9 mouse cellular contexts compared by ENCODE assay signal in the genomic region with DNA sequence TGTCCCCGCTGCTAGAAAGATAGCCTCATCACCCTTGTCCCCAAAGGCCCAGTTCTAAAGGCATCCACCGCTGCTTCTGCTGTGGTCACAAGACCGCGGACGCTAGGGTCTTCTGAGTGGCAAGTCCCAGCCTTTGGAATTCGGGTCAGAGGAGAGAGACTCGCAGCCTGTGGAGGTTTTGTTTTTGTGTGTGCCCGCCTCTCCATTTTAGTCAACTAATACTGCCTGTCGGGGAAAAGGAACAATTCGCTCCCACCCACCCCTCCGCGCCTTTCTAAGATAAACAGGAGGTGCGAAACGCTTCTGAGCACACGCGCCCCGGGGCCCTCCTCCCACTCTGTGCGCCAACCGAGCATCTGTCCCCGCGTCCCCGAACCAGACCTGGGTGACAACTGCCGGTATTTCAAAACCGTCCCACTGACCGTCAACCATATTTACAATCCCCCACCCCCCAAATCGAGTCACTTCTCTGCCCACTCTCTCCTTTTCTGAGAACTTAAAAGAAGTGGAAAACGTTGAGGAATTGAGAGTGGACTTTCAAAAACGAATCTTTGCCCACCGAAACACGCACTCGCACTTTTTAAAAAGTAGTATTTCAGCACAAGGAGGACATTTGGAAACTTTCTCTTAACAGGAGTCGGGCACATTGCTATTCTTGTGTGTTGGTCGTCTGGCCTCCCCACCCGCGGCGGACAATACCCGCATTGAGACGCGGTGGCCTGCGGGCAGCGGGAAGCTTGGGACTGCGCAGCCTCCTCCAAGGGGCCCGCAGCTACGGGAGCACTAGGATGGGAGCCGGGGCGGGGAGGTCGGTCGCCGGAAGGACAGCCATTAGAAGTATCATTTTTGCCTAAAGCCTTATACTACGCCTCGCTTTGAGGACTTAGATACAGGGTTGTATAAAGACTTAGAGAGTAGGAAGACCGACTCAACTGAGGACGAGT. TPM values are rescaled to one million over a fixed set of nuclear protein-coding genes. Genes with fewer than 3 reads are reported as not detected.
DNase-seq lines count a peak whose midpoint lies in the region; ATAC-seq lines count a peak whose summit lies in the region.
"Had no signal": no experiment of that assay in that cellular context is flagged by ENCODE, and none has a peak within 500 bp of the region (broad histone marks: within the 10 kb centered on the region; RNA-seq: fewer than 3 reads in every experiment).

No protein-coding gene starts in this region.

- peak overlapping the region; percentile 52 for H3K27ac ChIP-seq in embryonic facial prominence, embryonic 11.5 days (replicated peaks; ENCODE audit: low read depth, low read length)
- H3K27ac ChIP-seq in intestine, embryonic 15.5 days: no peak overlapping the region
- H3K27ac ChIP-seq in neural tube, embryonic 13.5 days (replicated peaks): peak overlapping the region; percentile 94

- peak; percentile 31 to 48 for DNase-seq in layer of hippocampus, postnatal 14 days (ENCODE audit: low spot score in 2 of 2)
- no peak for DNase-seq in layer of hippocampus, adult 11-12 months (ENCODE audit: low spot score)
- DNase-seq in embryonic facial prominence, embryonic 11.5 days (ENCODE audit: low spot score): peak; percentile 44
- DNase-seq in cerebellum, adult 8-10 months: no peak
- no peak for DNase-seq in layer of hippocampus, postnatal 25 days (ENCODE audit: extremely low spot score in 1 of 2, low spot score in 1 of 2)
- DNase-seq in cerebellum, adult 11 months: no peak

- peaks cover 62% of the 10 kb centered on the region for H3K27me3 ChIP-seq in embryonic facial prominence, embryonic 11.5 days (ENCODE audit: control insufficient read depth, insufficient read depth, low read length)
- peaks cover 89% of the 10 kb centered on the region for H3K27me3 ChIP-seq in intestine, embryonic 15.5 days (replicated peaks)
- H3K27me3 ChIP-seq in neural tube, embryonic 13.5 days: peaks cover 71% of the 10 kb centered on the region

- H3K4me3 ChIP-seq in embryonic facial prominence, embryonic 11.5 days (ENCODE audit: low read depth, low read length): 0 out of 2 replicates have a peak overlapping the region, but pooled peaks have one; percentile 8
- H3K4me3 ChIP-seq in intestine, embryonic 15.5 days (replicated peaks): peak overlapping the region; percentile 29; the same call in 1 of the 2 replicates
- peak overlapping the region; percentile 37 for H3K4me3 ChIP-seq in neural tube, embryonic 13.5 days

- H3K9ac ChIP-seq in embryonic facial prominence, embryonic 11.5 days (replicated peaks; ENCODE audit: low read length): peak overlapping the region; percentile 43
- H3K9ac ChIP-seq in intestine, embryonic 15.5 days: no peak overlapping the region
- peak overlapping the region; percentile 71 for H3K9ac ChIP-seq in neural tube, embryonic 13.5 days

- H3K9me3 ChIP-seq in embryonic facial prominence, embryonic 11.5 days (replicated peaks; ENCODE audit: control insufficient read depth, low read length): no peaks in the 10 kb centered on the region
- no peaks in the 10 kb centered on the region for H3K9me3 ChIP-seq in intestine, embryonic 15.5 days
- H3K9me3 ChIP-seq in neural tube, embryonic 13.5 days: no peaks in the 10 kb centered on the region

- ATAC-seq in embryonic facial prominence, embryonic 11.5 days (replicated peaks; ENCODE audit: insufficient number of reproducible peaks, low FRiP score, low TSS enrichment, low read depth): no peak
- 0 out of 2 replicates have a peak, but pooled peaks have one; percentile 37 for ATAC-seq in intestine, embryonic 15.5 days
- ATAC-seq in neural tube, embryonic 13.5 days (ENCODE audit: low read depth): no peak

- H3K36me3 ChIP-seq in embryonic facial prominence, embryonic 11.5 days (replicated peaks; ENCODE audit: control insufficient read depth, insufficient read depth, low read depth, low read length): no peaks in the 10 kb centered on the region
- no peaks in the 10 kb centered on the region for H3K36me3 ChIP-seq in intestine, embryonic 15.5 days
- H3K36me3 ChIP-seq in neural tube, embryonic 13.5 days: no peaks in the 10 kb centered on the region

- under 1% methylated on average over 53 of the region's 53 CpGs for WGBS in embryonic facial prominence, embryonic 11.5 days
- 1% methylated on average over 53 of the region's 53 CpGs for WGBS in intestine, embryonic 15.5 days
- WGBS in neural tube, embryonic 13.5 days: under 1% methylated on average over 53 of the region's 53 CpGs

- no peaks in the 10 kb centered on the region; the same call in none of the 2 replicates for H3K4me1 ChIP-seq in embryonic facial prominence, embryonic 11.5 days (ENCODE audit: control insufficient read depth, insufficient read depth, low read length)
- peaks cover 16% of the 10 kb centered on the region for H3K4me1 ChIP-seq in intestine, embryonic 15.5 days (replicated peaks)
- peaks cover 69% of the 10 kb centered on the region for H3K4me1 ChIP-seq in neural tube, embryonic 13.5 days (replicated peaks)

- H3K4me2 ChIP-seq in embryonic facial prominence, embryonic 11.5 days (ENCODE audit: low read depth, low read length): peak overlapping the region; percentile 49
- peak overlapping the region; percentile 54 for H3K4me2 ChIP-seq in intestine, embryonic 15.5 days (replicated peaks)
- peak overlapping the region; percentile 67 for H3K4me2 ChIP-seq in neural tube, embryonic 13.5 days

RNA-seq across cellular contexts. Expression of gene Sox2, which starts 12.8 kb away (rescaled TPM):
- total RNA-seq in layer of hippocampus, postnatal 14 days (2021): 10 to 100 TPM; 48.1 to 50.1 TPM
- 13.2 and 13.7 TPM in 2 replicates for polyA plus RNA-seq in embryonic facial prominence, embryonic 11.5 days (2014; fragmentation: Nextera tagmentation; extraction: Ambion mirVana)
- polyA plus RNA-seq in intestine, embryonic 15.5 days (2015; fragmentation: Nextera tagmentation; extraction: Ambion mirVana): 0.62 and 0.89 TPM in 2 replicates
- polyA plus RNA-seq in neural tube, embryonic 13.5 days (2015; fragmentation: Nextera tagmentation; extraction: Ambion mirVana): 20.9 TPM in 2 replicates
- total RNA-seq in layer of hippocampus, postnatal 25 days (2021): 10 to 100 TPM; 47.2 to 53.7 TPM
- total RNA-seq: neutrophil, adult 5-6 weeks had no signal

Comparison
In these comparisons a context has a peak if more than half of its experiments do, and no peak if none do; other contexts are left out.
1. DNase-seq: peak in layer of hippocampus, postnatal 14 days (2 of 2) and embryonic facial prominence, embryonic 11.5 days (single experiment); none in layer of hippocampus, adult 11-12 months (single experiment), cerebellum, adult 8-10 months (single experiment), layer of hippocampus, postnatal 25 days (0 of 2) and cerebellum, adult 11 months (single experiment).
2. Peak in every context shown above with its lines, with median percentiles within 50 percentile points of each other: H3K4me2 ChIP-seq and H3K4me3 ChIP-seq.